Mouse (Mus musculus): ENCODE measurements around the gene Eid2b. TPM values are rescaled to one million over a fixed set of nuclear protein-coding genes. Genes with fewer than 3 reads are reported as not detected.

Eid2b gene
- polyA plus RNA-seq, 1 experiment from 2014 or later, result 14.3 TPM

GRCm38 (mm10) chr7:28269355-28269754 is 8.2 kb upstream of the Eid2b start:
- Histone ChIP-seq H3K27me3 (ENCODE audit: insufficient read depth, poor library complexity, severe bottlenecking) (no peaks in the 10 kb centered on the region), H3K36me3 (peaks cover 48% of the 10 kb centered on the region), H3K4me3 (no peak overlapping the region), H3K4me1 (replicated peaks) (peaks cover 8% of the 10 kb centered on the region), H3K9me3 (0 out of 2 replicates have a peak, but pooled peaks cover 13% of the 10 kb centered on the region), H3K27ac (no peak overlapping the region)
- WGBS, result 90% methylated on average over 12 of the region's 12 CpGs
- DNase-seq (ENCODE audit: low spot score), result no peak

GRCm38 (mm10) chr7:28271761-28272160 is 5.8 kb upstream of the Eid2b start:
- no peaks in the 10 kb centered on the region for H3K27me3 ChIP-seq (ENCODE audit: insufficient read depth, poor library complexity, severe bottlenecking)
- 65% methylated on average over 3 of the region's 3 CpGs for WGBS
- H3K4me3 ChIP-seq, result no peak overlapping the region
- peaks cover 48% of the 10 kb centered on the region for H3K36me3 ChIP-seq
- 0 out of 2 replicates have a peak, but pooled peaks cover 13% of the 10 kb centered on the region for H3K9me3 ChIP-seq
- DNase-seq (ENCODE audit: low spot score), result no peak
- no peak overlapping the region for H3K27ac ChIP-seq
- H3K4me1 ChIP-seq (replicated peaks), result peaks cover 8% of the 10 kb centered on the region

GRCm38 (mm10) chr7:28277237-28277614 is 313 bp upstream of the Eid2b start:
- no peak overlapping the region for H3K27ac ChIP-seq
- no peak overlapping the region for H3K4me3 ChIP-seq
- 61% methylated on average over 8 of the region's 8 CpGs for WGBS

GRCm38 (mm10) chr7:28278279-28278652 is 727 bp downstream of the Eid2b start:
- DNase-seq (ENCODE audit: low spot score), result no peak
- 84% methylated on average over 7 of the region's 7 CpGs for WGBS
- Histone ChIP-seq H3K4me1 (replicated peaks) (peaks cover 11% of the 10 kb centered on the region), H3K27me3 (ENCODE audit: insufficient read depth, poor library complexity, severe bottlenecking) (no peaks in the 10 kb centered on the region), H3K27ac (peak overlapping the region; percentile 93), H3K9me3 (no peaks in the 10 kb centered on the region), H3K4me3 (peak overlapping the region; percentile 61), H3K36me3 (peaks cover 6% of the 10 kb centered on the region)

More at GRCm38 (mm10) chr7:28277237-28277614, 313 bp upstream of the Eid2b start:
- H3K4me1 ChIP-seq (replicated peaks), result peaks cover 11% of the 10 kb centered on the region
- no peaks in the 10 kb centered on the region for H3K27me3 ChIP-seq (ENCODE audit: insufficient read depth, poor library complexity, severe bottlenecking)
- H3K9me3 ChIP-seq, result no peaks in the 10 kb centered on the region
- peaks cover 17% of the 10 kb centered on the region for H3K36me3 ChIP-seq
- no peak for DNase-seq (ENCODE audit: low spot score)

GRCm38 (mm10) chr7:28280630-28281029 is 3.1 kb downstream of the Eid2b start:
- H3K9me3 ChIP-seq, result no peaks in the 10 kb centered on the region
- no peaks in the 10 kb centered on the region for H3K36me3 ChIP-seq
- H3K27me3 ChIP-seq (ENCODE audit: insufficient read depth, poor library complexity, severe bottlenecking), result no peaks in the 10 kb centered on the region
- H3K27ac ChIP-seq, result no peak overlapping the region
- no peak for DNase-seq (ENCODE audit: low spot score)
- H3K4me1 ChIP-seq (replicated peaks), result peaks cover 11% of the 10 kb centered on the region
- no peak overlapping the region for H3K4me3 ChIP-seq
- 73% methylated on average over 7 of the region's 7 CpGs for WGBS

GRCm38 (mm10) chr7:28290165-28290564 is 12.6 kb downstream of the Eid2b start:
- H3K9me3 ChIP-seq, result no peaks in the 10 kb centered on the region
- H3K4me3 ChIP-seq, result peak overlapping the region; percentile 45
- H3K27me3 ChIP-seq (ENCODE audit: insufficient read depth, poor library complexity, severe bottlenecking), result peaks cover 80% of the 10 kb centered on the region
- WGBS, result 0% methylated on average over 16 of the region's 18 CpGs
- DNase-seq (ENCODE audit: low spot score), result peak; percentile 48
- H3K36me3 ChIP-seq, result peaks cover 20% of the 10 kb centered on the region
- H3K4me1 ChIP-seq (replicated peaks), result peaks cover 42% of the 10 kb centered on the region
- peak overlapping the region; percentile 74 for H3K27ac ChIP-seq

GRCm38 (mm10) chr7:28290638-28291590 is 13.4 kb downstream of the Eid2b start, which contains the start of gene Selenov:
Gene Selenov, minus strand, starts transcription at chr7:28291186.
- peaks cover 22% of the 10 kb centered on the region for H3K36me3 ChIP-seq
- H3K27ac ChIP-seq, result peak within 1 kb of the TSS; percentile 74
- H3K4me3 ChIP-seq, result peak within 1 kb of the TSS; percentile 45
- DNase-seq (ENCODE audit: low spot score), result peak; percentile 61
- under 1% methylated on average over 52 of the region's 52 CpGs for WGBS
- H3K27me3 ChIP-seq (ENCODE audit: insufficient read depth, poor library complexity, severe bottlenecking), result peaks cover 88% of the 10 kb centered on the region
- H3K4me1 ChIP-seq (replicated peaks), result peaks cover 45% of the 10 kb centered on the region
- H3K9me3 ChIP-seq, result no peaks in the 10 kb centered on the region

GRCm38 (mm10) chr7:28294481-28294880 is 16.9 kb downstream of the Eid2b start:
- H3K9me3 ChIP-seq, result no peaks in the 10 kb centered on the region
- H3K4me3 ChIP-seq, result peak overlapping the region; percentile 61
- peaks cover 41% of the 10 kb centered on the region for H3K36me3 ChIP-seq
- 6% methylated on average over 63 of the region's 63 CpGs for WGBS
- H3K27ac ChIP-seq, result peak overlapping the region; percentile 74
- peaks cover 58% of the 10 kb centered on the region for H3K4me1 ChIP-seq (replicated peaks)
- peak; percentile 83 for DNase-seq (ENCODE audit: low spot score)
- H3K27me3 ChIP-seq (ENCODE audit: insufficient read depth, poor library complexity, severe bottlenecking), result peaks cover 100% of the 10 kb centered on the region

GRCm38 (mm10) chr7:28298837-28299625 is 21.5 kb downstream of the Eid2b start:
- no peaks in the 10 kb centered on the region for H3K9me3 ChIP-seq
- H3K36me3 ChIP-seq, result peaks cover 28% of the 10 kb centered on the region
- 11% methylated on average over 43 of the region's 43 CpGs for WGBS
- peaks cover 86% of the 10 kb centered on the region for H3K27me3 ChIP-seq (ENCODE audit: insufficient read depth, poor library complexity, severe bottlenecking)
- H3K4me3 ChIP-seq, result peak overlapping the region; percentile 61
- H3K4me1 ChIP-seq (replicated peaks), result peaks cover 73% of the 10 kb centered on the region
- peak overlapping the region; percentile 91 for H3K27ac ChIP-seq
- peak; percentile 61 for DNase-seq (ENCODE audit: low spot score)

- Histone ChIP-seq H3K4me3 (peak within 1 kb of the TSS; percentile 61), H3K36me3 (peaks cover 38% of the 10 kb centered on the region), H3K4me1 (replicated peaks) (peaks cover 52% of the 10 kb centered on the region), H3K27ac (peak within 1 kb of the TSS; percentile 91), H3K27me3 (ENCODE audit: insufficient read depth, poor library complexity, severe bottlenecking) (peaks cover 58% of the 10 kb centered on the region), H3K9me3 (no peaks in the 10 kb centered on the region)
- DNase-seq (ENCODE audit: low spot score), result peak; percentile 83
- WGBS, result under 1% methylated on average over 30 of the region's 30 CpGs
Measured at GRCm38 (mm10) chr7:28301616-28302433, 24.3 kb downstream of the Eid2b start, which contains the start of gene Dll3. Gene Dll3, minus strand, starts transcription at chr7:28302238.

GRCm38 (mm10) chr7:28305641-28306040 is 28.1 kb downstream of the Eid2b start:
- no peak overlapping the region for H3K27ac ChIP-seq
- no peak overlapping the region for H3K4me3 ChIP-seq
- 90% methylated on average over 10 of the region's 10 CpGs for WGBS
- H3K4me1 ChIP-seq (replicated peaks), result peaks cover 66% of the 10 kb centered on the region
- no peaks in the 10 kb centered on the region for H3K9me3 ChIP-seq
- DNase-seq (ENCODE audit: low spot score), result no peak
- peaks cover 59% of the 10 kb centered on the region for H3K36me3 ChIP-seq
- peaks cover 19% of the 10 kb centered on the region for H3K27me3 ChIP-seq (ENCODE audit: insufficient read depth, poor library complexity, severe bottlenecking)

GRCm38 (mm10) chr7:28306216-28306615 is 28.7 kb downstream of the Eid2b start:
- DNase-seq (ENCODE audit: low spot score), result no peak
- Histone ChIP-seq H3K27ac (no peak overlapping the region), H3K4me1 (replicated peaks) (peaks cover 68% of the 10 kb centered on the region), H3K4me3 (no peak overlapping the region), H3K9me3 (no peaks in the 10 kb centered on the region), H3K36me3 (peaks cover 59% of the 10 kb centered on the region), H3K27me3 (ENCODE audit: insufficient read depth, poor library complexity, severe bottlenecking) (peaks cover 14% of the 10 kb centered on the region)
- 94% methylated on average over 8 of the region's 8 CpGs for WGBS

Measured in hindbrain, embryonic 10.5 days (tissue).